Mouse (Mus musculus): ENCODE results near the gene Sgta.

DNA sequence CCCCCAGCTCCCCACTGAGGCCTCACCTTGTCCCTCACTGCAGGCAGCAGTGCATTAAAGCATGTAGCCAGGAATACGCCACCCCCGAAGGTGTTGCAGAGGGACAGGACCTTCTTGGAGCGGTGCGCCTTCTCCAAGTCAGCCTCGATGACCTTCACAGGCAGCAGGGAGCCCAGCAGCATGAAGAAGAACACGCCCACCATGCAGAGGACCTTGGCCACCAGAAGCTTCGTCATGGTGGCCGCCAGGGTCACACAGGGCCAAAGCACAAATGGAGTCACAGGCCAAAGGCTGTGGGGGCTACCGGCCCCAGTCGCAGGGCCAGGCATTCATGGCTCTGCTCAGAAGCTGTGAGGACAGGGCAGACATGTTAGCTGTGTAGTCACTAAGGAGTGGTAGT lies 26.4 kb downstream of the Sgta start:
- TF ChIP-seq CTCF (IDR thresholded peaks at IDR 0.05; ENCODE audit: low read depth, low read length) (no peak), POLR2A (IDR thresholded peaks at IDR 0.05; ENCODE audit: borderline replicate concordance, low read depth, low read length) (no peak)
